Mouse (Mus musculus) B cell, adult 2 months (primary cell): ENCODE data around the gene N4bp1.

ENCODE experiments used
- DNase-seq, 2 experiments: peaks; one replicate each; pipeline ENCODE4 v3.0.0; 2022

Gene N4bp1

GRCm38 (mm10) chr8:86853266-86853988 is 31.6 kb downstream of the N4bp1 start:
- no peak for DNase-seq

DNA sequence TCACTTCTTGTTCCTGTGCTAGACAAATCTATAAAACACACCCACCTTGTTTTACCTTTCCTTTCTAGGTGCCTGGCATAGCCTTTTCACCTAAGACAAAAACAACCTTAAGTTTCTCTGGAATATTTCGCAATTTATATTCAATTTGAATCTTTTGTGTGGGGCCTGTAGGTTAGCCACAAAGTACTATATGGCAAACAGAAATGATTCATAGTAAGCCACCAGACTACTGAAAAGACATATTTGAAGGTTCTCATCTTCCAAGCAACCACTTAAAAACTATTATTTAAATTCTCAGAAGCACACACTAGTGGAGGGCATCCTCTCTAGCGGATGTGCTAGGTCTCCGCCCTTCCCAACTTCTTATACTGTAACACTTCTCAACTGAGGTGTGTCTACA is 32.6 kb downstream of the N4bp1 start:
- no peak for DNase-seq

- no peak for DNase-seq
These were observed 36.2 kb downstream of the N4bp1 start for GRCm38 (mm10) chr8:86848876-86849275.

DNA sequence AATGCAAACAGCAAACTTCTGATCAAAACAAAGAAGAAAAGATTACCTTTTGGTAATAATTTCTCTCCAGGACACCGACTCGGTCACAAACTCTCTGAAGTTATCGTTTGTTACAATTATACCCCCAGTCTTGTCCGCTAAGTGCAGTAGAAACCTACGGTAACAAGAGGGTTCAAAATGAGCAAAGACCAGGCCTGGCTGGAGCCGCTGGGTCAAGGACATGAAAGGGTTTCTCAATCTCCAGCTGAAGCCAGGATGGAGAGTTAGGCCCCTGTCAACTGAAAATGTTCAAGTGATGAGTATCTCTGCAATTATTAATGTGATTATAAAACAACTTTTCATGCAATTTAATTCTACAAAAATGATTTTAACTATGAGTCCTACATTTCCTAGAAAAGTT is 36.7 kb downstream of the N4bp1 start:
- no peak for DNase-seq

- DNase-seq, result no peak
These were observed 38.0 kb downstream of the N4bp1 start for GRCm38 (mm10) chr8:86847091-86847490.

DNA sequence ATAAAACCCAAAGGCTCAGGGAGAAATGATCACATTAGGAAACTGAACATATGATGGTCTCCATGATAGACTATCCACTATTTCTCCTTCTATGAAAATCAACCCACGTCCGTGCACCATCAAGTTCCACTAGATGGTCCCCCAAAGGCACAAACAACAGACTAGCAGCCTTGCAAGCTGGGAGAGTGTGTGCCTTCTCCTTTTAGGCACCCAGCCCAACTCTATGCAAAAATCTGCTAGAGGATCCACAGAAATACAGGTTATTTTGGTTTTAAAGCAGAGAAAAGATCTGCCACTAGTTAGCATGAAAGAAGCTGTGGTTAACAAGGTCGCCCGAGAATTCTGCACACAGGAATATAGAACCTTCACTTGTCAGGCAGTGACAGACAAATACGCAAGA is 39.2 kb downstream of the N4bp1 start:
- no peak for DNase-seq

DNA sequence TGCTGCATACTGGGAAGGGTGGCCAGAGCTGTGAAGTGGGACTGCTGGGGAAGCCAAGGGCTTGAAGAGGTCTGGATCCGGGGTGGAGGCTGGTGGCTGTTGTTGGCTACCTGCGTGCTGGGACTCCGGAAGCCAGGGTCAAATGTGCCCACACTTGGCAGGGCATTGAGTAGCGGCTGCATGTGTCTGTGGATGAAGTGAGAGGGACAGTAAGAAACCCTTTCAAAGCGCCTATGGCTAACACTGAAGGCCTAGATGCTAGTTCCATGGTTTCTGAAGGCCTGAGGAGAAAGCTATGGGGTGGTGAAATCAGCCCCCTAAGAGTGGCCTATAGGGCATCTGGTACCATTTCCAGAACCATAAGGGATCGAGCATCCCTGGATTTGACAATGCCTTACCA is 40.2 kb downstream of the N4bp1 start:
- no peak for DNase-seq

GRCm38 (mm10) chr8:86843896-86844295 is 41.2 kb downstream of the N4bp1 start:
- DNase-seq, result no peak

DNA sequence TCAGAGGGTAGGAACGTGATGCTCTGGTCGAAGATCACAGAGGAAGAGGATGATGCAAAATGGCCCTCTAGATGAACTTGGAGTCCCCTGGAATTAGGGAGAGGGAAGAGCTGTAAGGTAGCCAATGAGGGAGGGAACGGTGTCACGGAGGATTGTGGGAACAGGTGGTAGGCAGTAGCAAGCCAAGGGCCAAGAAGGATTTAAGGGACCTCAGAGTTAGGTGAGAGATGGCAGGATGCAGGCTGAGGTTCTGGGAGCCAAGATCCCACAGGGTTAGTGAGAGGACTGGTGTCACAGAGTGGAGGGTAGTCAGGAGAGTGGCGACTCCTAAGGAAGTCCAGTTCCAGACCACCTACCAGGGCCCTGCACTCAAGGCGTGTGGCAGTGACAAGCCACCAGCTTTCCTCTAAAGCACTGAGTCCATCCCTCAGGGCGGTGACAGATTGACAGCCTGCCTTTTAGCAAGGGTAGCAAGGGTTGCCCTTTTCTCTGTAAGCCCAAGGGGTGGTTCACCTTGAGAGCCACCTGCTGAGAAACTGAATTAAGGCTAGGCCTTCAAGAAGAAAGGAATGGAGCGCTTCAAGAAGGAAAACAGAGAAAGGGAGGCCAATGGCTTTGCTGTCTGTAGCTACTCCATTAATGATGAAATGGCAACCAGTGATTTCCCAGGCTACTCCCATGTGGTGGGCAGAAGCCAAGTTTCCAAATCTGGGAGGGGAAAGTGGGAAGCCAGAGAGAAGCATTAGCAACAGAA is 43.3 kb downstream of the N4bp1 start:
- DNase-seq, result no peak

DNA sequence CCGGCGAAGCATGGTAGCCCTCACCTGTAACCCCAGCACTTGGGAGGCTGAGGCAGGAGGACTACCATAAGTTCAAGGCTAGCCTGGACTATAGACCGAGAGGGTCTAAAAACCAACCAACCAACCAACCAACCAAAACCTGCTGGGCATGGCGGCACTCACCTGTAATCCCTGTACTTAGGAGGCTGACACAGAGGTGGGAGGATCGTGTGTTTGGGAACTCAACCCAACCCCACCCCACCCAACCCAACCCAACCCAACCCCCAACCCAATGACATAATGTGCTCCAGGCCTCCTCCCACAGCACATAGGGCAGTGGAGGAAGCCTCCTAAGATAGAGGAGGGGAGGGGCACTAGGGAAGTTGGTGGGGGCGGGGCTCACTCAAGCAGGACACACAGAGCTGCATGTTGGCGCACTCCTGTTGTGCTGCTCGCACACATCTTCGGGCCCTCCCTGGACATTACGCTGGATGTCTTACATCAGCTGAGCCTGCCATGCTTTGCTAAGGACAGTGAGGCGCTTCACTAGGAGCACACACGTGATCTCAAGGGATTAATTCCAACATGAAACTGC is 44.9 kb downstream of the N4bp1 start:
- DNase-seq, result no peak

GRCm38 (mm10) chr8:86838707-86839438 is 46.2 kb downstream of the N4bp1 start:
- no peak for DNase-seq

GRCm38 (mm10) chr8:86837234-86837633 is 47.8 kb downstream of the N4bp1 start:
- no peak for DNase-seq

DNA sequence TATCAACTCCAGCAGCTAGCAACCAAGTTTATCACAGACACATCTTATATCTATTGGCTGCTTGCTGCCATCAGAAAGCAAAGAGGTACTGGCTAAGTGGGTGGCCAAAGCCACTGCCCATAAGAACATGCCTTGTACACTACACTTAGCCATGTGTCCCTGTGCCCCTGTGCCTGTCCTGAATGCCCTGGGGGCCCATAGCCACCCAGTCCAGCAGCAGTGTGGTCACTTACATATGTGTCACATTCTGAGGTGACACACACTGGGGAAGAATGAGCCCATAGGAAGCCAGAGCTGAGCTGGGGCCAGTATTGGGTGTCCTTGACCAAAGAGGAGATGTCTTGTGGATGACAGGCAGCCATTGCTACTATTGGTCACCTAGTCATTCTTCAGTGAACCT is 49.2 kb downstream of the N4bp1 start:
- no peak for DNase-seq

- DNase-seq, result no peak
These were observed 50.4 kb downstream of the N4bp1 start for GRCm38 (mm10) chr8:86834496-86835260.

DNA sequence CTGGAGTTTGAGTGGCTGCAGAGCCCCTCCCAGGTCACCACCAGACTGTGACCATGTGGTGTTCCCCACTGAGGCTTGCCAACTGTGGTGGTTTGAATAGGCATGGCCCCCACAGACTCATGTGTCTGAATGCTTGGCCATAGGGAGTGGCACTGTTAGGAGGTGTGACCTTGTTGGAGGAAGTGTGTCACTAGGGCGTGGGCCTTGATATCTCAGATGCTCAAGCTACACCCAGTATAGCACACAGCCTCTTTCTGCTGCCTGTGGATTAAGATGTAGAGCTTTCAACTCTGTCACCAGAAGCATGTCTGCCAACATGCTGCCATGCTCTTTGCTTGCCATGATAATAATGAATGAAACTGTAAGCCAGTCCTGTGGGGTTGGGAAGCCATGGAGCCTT is 51.1 kb downstream of the N4bp1 start:
- no peak for DNase-seq

- DNase-seq, result no peak
These were observed 56.1 kb downstream of the N4bp1 start for GRCm38 (mm10) chr8:86828925-86829324.

GRCm38 (mm10) chr8:86827199-86827598 is 57.9 kb downstream of the N4bp1 start:
- DNase-seq, result no peak

- no peak for DNase-seq
These were observed 58.5 kb downstream of the N4bp1 start for GRCm38 (mm10) chr8:86826538-86826937.

DNA sequence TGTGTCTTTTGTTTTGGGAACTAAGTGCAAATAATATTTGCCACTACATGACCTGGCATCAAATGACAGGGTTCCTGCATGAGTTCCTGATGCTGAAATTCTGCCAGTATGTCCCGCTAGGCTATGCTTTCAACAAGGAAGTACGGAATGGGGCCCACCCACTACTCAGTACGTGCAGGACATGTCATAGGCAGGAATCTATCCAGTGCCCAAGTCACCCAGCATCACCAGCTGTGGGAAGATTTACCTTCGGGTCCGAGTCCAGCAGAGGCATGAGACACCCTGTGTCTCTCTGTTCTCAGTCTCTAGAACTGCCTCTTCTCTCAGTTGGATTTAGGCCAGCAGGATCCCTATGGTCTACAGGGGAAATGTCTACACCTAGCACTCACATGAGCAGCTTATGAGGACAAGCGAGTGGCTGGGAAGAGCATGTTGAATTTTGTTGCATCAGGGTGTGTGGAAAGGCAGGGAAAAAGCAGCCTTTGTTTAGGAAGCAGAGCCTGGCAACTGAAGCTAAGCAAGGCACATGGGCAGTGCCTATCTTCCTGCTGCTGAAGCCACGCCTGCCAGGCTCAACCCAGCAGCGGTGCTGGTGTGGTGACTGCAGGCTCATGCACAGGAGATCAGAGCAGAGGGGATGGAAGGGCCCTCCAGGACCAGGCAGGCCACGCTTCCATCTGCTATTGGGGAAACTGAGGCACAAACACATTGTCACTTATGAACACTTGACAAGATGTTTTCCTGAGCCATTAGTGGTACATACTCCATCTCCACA is 59.2 kb downstream of the N4bp1 start:
- DNase-seq, result no peak

- no peak for DNase-seq
These were observed 60.3 kb downstream of the N4bp1 start for GRCm38 (mm10) chr8:86824735-86825134.

- DNase-seq, result peak; percentile 65 to 67
These were observed 64.3 kb downstream of the N4bp1 start for GRCm38 (mm10) chr8:86820756-86821201.
